Mouse (Mus musculus) forebrain, embryonic 10.5 days (tissue): ENCODE results near the gene Fgfr2. TPM values are rescaled to one million over a fixed set of nuclear protein-coding genes. Genes with fewer than 3 reads are reported as not detected.

ENCODE experiments used
- DNase-seq: peaks from one replicate; pipeline ENCODE4 v3.0.0-alpha.2; 2017; ENCODE audit warnings: low spot score; ENCODE audit errors: extremely low spot score
- H3K27ac ChIP-seq: fragments of 300-500 bp; sonication (generic); 2 replicates; pipeline ENCODE4 v1.5.1; 2016; ENCODE audit warnings: mild to moderate bottlenecking
- H3K27me3 ChIP-seq: fragments of 300-500 bp; sonication (generic); 2 replicates; pipeline ENCODE4 v1.6.1; 2016; ENCODE audit warnings: mild to moderate bottlenecking; ENCODE audit not compliant: poor library complexity, severe bottlenecking
- H3K36me3 ChIP-seq: fragments of 300-500 bp; sonication (generic); replicated peaks from 2 replicates; pipeline ENCODE4 v1.6.1; 2016; ENCODE audit warnings: mild to moderate bottlenecking, moderate library complexity
- H3K4me1 ChIP-seq: fragments of 300-500 bp; sonication (generic); 2 replicates; pipeline ENCODE4 v1.6.1; 2016
- H3K4me3 ChIP-seq: fragments of 300-500 bp; sonication (generic); 2 replicates; pipeline ENCODE4 v1.5.1; 2016; ENCODE audit warnings: mild to moderate bottlenecking, moderate library complexity
- H3K9me3 ChIP-seq: fragments of 300-500 bp; sonication (generic); 2 replicates; pipeline ENCODE4 v1.6.1; 2016; ENCODE audit warnings: mild to moderate bottlenecking, moderate library complexity
- WGBS: fragments of 180-500 bp; shearing (Covaris S2); methylation state at CpG from one replicate; pipeline ENCODE4 v1.1.7; 2016; 5-methylcytosine and 5-hydroxymethylcytosine counted together
- polyA plus RNA-seq: library from polyadenylated mRNA; unstranded; fragments of >200 nt; fragmentation: Nextera tagmentation; extraction: Ambion mirVana; gene quantifications from 2 replicates; pipeline ENCODE4 v1.2.1, GENCODE M21; 2016

The Fgfr2 gene
- polyA plus RNA-seq, 1 experiment from 2014 or later: 55.7 TPM

GRCm38 (mm10) chr7:130216272-130216671 lies 2906.9 kb downstream of the Fgfr2 start:
- Histone ChIP-seq H3K4me1 (peaks cover 81% of the 10 kb centered on the region), H3K27me3 (peaks cover 50% of the 10 kb centered on the region), H3K9me3 (no peaks in the 10 kb centered on the region), H3K27ac (peak overlapping the region; percentile 86), H3K4me3 (no peak overlapping the region), H3K36me3 (peaks cover 59% of the 10 kb centered on the region)
- WGBS: 25% methylated on average over 4 of the region's 4 CpGs
- DNase-seq: no peak

- 36% methylated on average over 21 of the region's 21 CpGs for WGBS
- Histone ChIP-seq H3K4me1 (peaks cover 81% of the 10 kb centered on the region), H3K4me3 (peak overlapping the region; percentile 18; the same call in 1 of the 2 replicates), H3K27ac (peak overlapping the region; percentile 86), H3K9me3 (no peaks in the 10 kb centered on the region), H3K27me3 (peaks cover 53% of the 10 kb centered on the region), H3K36me3 (peaks cover 62% of the 10 kb centered on the region)
- peak; percentile 80 for DNase-seq
Observed at GRCm38 (mm10) chr7:130215348-130216252, 2907.6 kb downstream of the Fgfr2 start.

- Histone ChIP-seq H3K27ac (no peak overlapping the region; the same call in 1 of the 2 replicates), H3K27me3 (peaks cover 55% of the 10 kb centered on the region), H3K36me3 (peaks cover 53% of the 10 kb centered on the region), H3K4me3 (no peak overlapping the region), H3K4me1 (peaks cover 91% of the 10 kb centered on the region), H3K9me3 (no peaks in the 10 kb centered on the region)
- WGBS: 89% methylated on average over 5 of the region's 5 CpGs
- DNase-seq: no peak
Observed at GRCm38 (mm10) chr7:130213156-130213555, 2910.0 kb downstream of the Fgfr2 start.

GRCm38 (mm10) chr7:130211411-130211810 lies 2911.7 kb downstream of the Fgfr2 start:
- peaks cover 100% of the 10 kb centered on the region for H3K4me1 ChIP-seq
- H3K27me3 ChIP-seq: peaks cover 47% of the 10 kb centered on the region
- no peak overlapping the region for H3K27ac ChIP-seq
- DNase-seq: no peak
- H3K36me3 ChIP-seq: peaks cover 47% of the 10 kb centered on the region
- H3K9me3 ChIP-seq: no peaks in the 10 kb centered on the region
- WGBS: 61% methylated on average over 5 of the region's 5 CpGs
- no peak overlapping the region for H3K4me3 ChIP-seq

- WGBS: 39% methylated on average over 4 of the region's 4 CpGs
- DNase-seq: no peak
- H3K36me3 ChIP-seq: peaks cover 54% of the 10 kb centered on the region
- no peak overlapping the region for H3K4me3 ChIP-seq
- H3K27ac ChIP-seq: peak overlapping the region; percentile 65
- H3K27me3 ChIP-seq: peaks cover 33% of the 10 kb centered on the region
- no peaks in the 10 kb centered on the region for H3K9me3 ChIP-seq
- H3K4me1 ChIP-seq: peaks cover 91% of the 10 kb centered on the region
Observed at GRCm38 (mm10) chr7:130208601-130209000, 2914.5 kb downstream of the Fgfr2 start.

GRCm38 (mm10) chr7:130206181-130206582 lies 2917.0 kb downstream of the Fgfr2 start:
- Histone ChIP-seq H3K4me1 (peaks cover 67% of the 10 kb centered on the region), H3K4me3 (peak overlapping the region; percentile 4), H3K9me3 (no peaks in the 10 kb centered on the region)

GRCm38 (mm10) chr7:130205140-130205539 lies 2918.0 kb downstream of the Fgfr2 start:
- peaks cover under 1% of the 10 kb centered on the region; the same call in 1 of the 2 replicates for H3K27me3 ChIP-seq
- peaks cover 61% of the 10 kb centered on the region for H3K4me1 ChIP-seq
- DNase-seq: no peak
- peaks cover 49% of the 10 kb centered on the region for H3K36me3 ChIP-seq
- no peaks in the 10 kb centered on the region for H3K9me3 ChIP-seq
- no peak overlapping the region for H3K4me3 ChIP-seq
- 85% methylated on average over 7 of the region's 7 CpGs for WGBS
- peak overlapping the region; percentile 73 for H3K27ac ChIP-seq

More at GRCm38 (mm10) chr7:130206181-130206582, 2917.0 kb downstream of the Fgfr2 start:
- Histone ChIP-seq H3K27ac (peak overlapping the region; percentile 73), H3K36me3 (peaks cover 46% of the 10 kb centered on the region), H3K27me3 (peaks cover 9% of the 10 kb centered on the region; the same call in 1 of the 2 replicates)
- DNase-seq: peak; percentile 35
- WGBS: 24% methylated on average over 6 of the region's 6 CpGs

- Histone ChIP-seq H3K9me3 (no peaks in the 10 kb centered on the region), H3K4me3 (no peak overlapping the region), H3K4me1 (peaks cover 24% of the 10 kb centered on the region), H3K27me3 (no peaks in the 10 kb centered on the region), H3K27ac (0 out of 2 replicates have a peak overlapping the region, but pooled peaks have one; percentile 12), H3K36me3 (peaks cover 78% of the 10 kb centered on the region)
- DNase-seq: no peak
- 90% methylated on average over 8 of the region's 8 CpGs for WGBS
Observed at GRCm38 (mm10) chr7:130201020-130201419, 2922.1 kb downstream of the Fgfr2 start.

GRCm38 (mm10) chr7:130199951-130200350 lies 2923.2 kb downstream of the Fgfr2 start:
- WGBS: 95% methylated on average over 9 of the region's 9 CpGs
- DNase-seq: no peak
- H3K27me3 ChIP-seq: no peaks in the 10 kb centered on the region

GRCm38 (mm10) chr7:130199317-130199716 lies 2923.8 kb downstream of the Fgfr2 start:
- no peak for DNase-seq
- no peaks in the 10 kb centered on the region for H3K9me3 ChIP-seq
- no peaks in the 10 kb centered on the region for H3K27me3 ChIP-seq
- H3K36me3 ChIP-seq: peaks cover 85% of the 10 kb centered on the region
- peaks cover 9% of the 10 kb centered on the region for H3K4me1 ChIP-seq
- no peak overlapping the region for H3K4me3 ChIP-seq
- H3K27ac ChIP-seq: no peak overlapping the region
- 95% methylated on average over 5 of the region's 5 CpGs for WGBS

More at GRCm38 (mm10) chr7:130199951-130200350, 2923.2 kb downstream of the Fgfr2 start:
- peaks cover 14% of the 10 kb centered on the region for H3K4me1 ChIP-seq
- H3K27ac ChIP-seq: no peak overlapping the region
- no peaks in the 10 kb centered on the region for H3K9me3 ChIP-seq
- H3K36me3 ChIP-seq: peaks cover 84% of the 10 kb centered on the region
- H3K4me3 ChIP-seq: no peak overlapping the region

GRCm38 (mm10) chr7:130195081-130195480 lies 2928.1 kb downstream of the Fgfr2 start:
- DNase-seq: no peak
- Histone ChIP-seq H3K4me1 (peaks cover 26% of the 10 kb centered on the region), H3K4me3 (no peak overlapping the region), H3K27ac (no peak overlapping the region), H3K36me3 (peaks cover 89% of the 10 kb centered on the region), H3K9me3 (no peaks in the 10 kb centered on the region), H3K27me3 (no peaks in the 10 kb centered on the region; the same call in 1 of the 2 replicates)
- WGBS: 94% methylated on average over 2 of the region's 2 CpGs

GRCm38 (mm10) chr7:130190329-130190975 lies 2932.7 kb downstream of the Fgfr2 start:
- Histone ChIP-seq H3K27me3 (no peaks in the 10 kb centered on the region; the same call in 1 of the 2 replicates), H3K27ac (no peak overlapping the region), H3K4me3 (no peak overlapping the region), H3K4me1 (peaks cover 24% of the 10 kb centered on the region), H3K36me3 (peaks cover 89% of the 10 kb centered on the region), H3K9me3 (no peaks in the 10 kb centered on the region)
- no peak for DNase-seq
- 77% methylated on average over 15 of the region's 15 CpGs for WGBS
